Mouse (Mus musculus) erythroblast, embryonic 14.5 days (primary cell): ENCODE measurements around the gene Mdn1.

Source experiments
- GATA1 ChIP-seq: IDR thresholded peaks from 2 replicates; pipeline ENCODE4 v1.6.1; 2012; ENCODE audit warnings: low read length, inconsistent platforms, mixed read lengths
- TAL1 ChIP-seq: IDR thresholded peaks from 3 replicates; pipeline ENCODE4 v1.6.1; 2012; ENCODE audit warnings: low read length, inconsistent platforms, mixed read lengths

DNA sequence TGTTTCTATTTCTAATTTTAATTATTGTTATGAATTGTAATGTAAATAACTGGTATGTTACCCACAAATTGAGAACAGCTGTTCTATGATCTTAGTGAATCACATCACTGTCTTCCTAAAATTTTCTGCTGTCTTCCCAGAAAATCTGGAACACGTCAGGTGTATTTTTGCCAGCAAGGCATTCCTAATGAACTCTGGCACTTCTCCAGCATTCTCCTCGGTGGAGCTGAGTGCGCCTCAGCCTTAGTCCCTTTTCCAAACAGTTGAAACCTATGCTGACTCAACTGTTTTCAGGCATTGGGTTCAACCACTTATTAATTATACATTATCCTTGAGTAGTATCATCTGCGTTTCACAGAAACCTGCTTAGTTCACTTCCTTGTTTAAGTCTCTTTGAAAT lies 25.6 kb downstream of the Mdn1 start:
- TF ChIP-seq TAL1 = no peak
- no peak for TF ChIP-seq GATA1
